Mouse (Mus musculus): Measurements from ENCODE around the gene Tmem132e. TPM values are rescaled to one million over a fixed set of nuclear protein-coding genes. Genes with fewer than 3 reads are reported as not detected.

Tmem132e gene
- polyA plus RNA-seq, 1 experiment from 2014 or later = 0.40 TPM

- ATAC-seq (replicated peaks; ENCODE audit: low FRiP score) = no peak
- WGBS = 49% methylated on average over 8 of the region's 8 CpGs
- no peaks in the 10 kb centered on the region for H3K36me3 ChIP-seq
These were observed 98.8 kb downstream of the Tmem132e start for GRCm38 (mm10) chr11:82487359-82488086.

GRCm38 (mm10) chr11:82490896-82491295 lies 102.2 kb downstream of the Tmem132e start:
- Histone ChIP-seq H3K9ac (no peak overlapping the region), H3K27me3 (0 out of 2 replicates have a peak, but pooled peaks cover 3% of the 10 kb centered on the region), H3K4me1 (no peaks in the 10 kb centered on the region), H3K4me3 (replicated peaks) (no peak overlapping the region), H3K9me3 (replicated peaks) (no peaks in the 10 kb centered on the region), H3K4me2 (no peak overlapping the region), H3K36me3 (no peaks in the 10 kb centered on the region), H3K27ac (no peak overlapping the region)
- ATAC-seq (replicated peaks; ENCODE audit: low FRiP score) = no peak
- WGBS = 54% methylated on average over 3 of the region's 3 CpGs

More at GRCm38 (mm10) chr11:82487359-82488086, 98.8 kb downstream of the Tmem132e start:
- Histone ChIP-seq H3K27me3 (no peaks in the 10 kb centered on the region), H3K4me2 (no peak overlapping the region), H3K4me3 (replicated peaks) (no peak overlapping the region), H3K27ac (no peak overlapping the region), H3K4me1 (no peaks in the 10 kb centered on the region), H3K9ac (no peak overlapping the region), H3K9me3 (replicated peaks) (no peaks in the 10 kb centered on the region)

Other genes with a start within 250 kb of the Tmem132e start
- gene Ccl1, start 83.2 kb upstream of the Tmem132e start, polyA plus RNA-seq (2015; fragmentation: Nextera tagmentation; extraction: Ambion mirVana) = not detected in 2 replicates